Mouse (Mus musculus) liver, embryonic 14.5 days (tissue): ENCODE data around the gene Tmem108.

Experiments
- CTCF ChIP-seq: IDR thresholded peaks from 2 replicates; pipeline ENCODE4 v1.5.1; 2016; ENCODE audit warnings: antibody characterized with exemption, low read depth, control low read depth
- EP300 ChIP-seq: IDR thresholded peaks from 2 replicates; pipeline ENCODE4 v1.6.1; 2016; ENCODE audit warnings: antibody characterized with exemption, low read depth

- TF ChIP-seq EP300: no peak
- no peak for TF ChIP-seq CTCF
These were observed 51.9 kb downstream of the Tmem108 start for GRCm38 (mm10) chr9:103709694-103710093.
